In the genomic region with DNA sequence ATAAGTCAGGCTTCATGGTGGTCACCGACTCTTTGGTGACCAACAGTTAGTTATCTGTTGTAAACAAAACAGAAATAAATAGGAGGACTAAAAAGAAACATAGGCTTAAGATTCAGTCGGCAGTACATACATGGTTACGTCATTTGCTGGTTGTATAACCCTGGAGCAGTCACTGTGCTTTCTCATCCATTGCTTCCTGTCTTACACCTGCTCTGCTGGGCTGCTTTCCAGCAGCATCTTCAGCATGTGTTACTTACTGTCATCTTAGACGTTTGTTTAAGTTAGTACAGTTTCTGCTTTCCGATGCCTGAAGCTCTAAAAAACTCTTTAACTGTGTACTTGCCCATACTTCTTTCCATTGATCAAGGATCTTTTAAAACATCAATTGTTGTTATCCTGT, we compare ENCODE assay signal across 10 mouse cellular contexts. TPM values are rescaled to one million over a fixed set of nuclear protein-coding genes. Genes with fewer than 3 reads are reported as not detected.
A peak's percentile ranks its signal among the peaks of the same experiment; 100 is the strongest.
DNase-seq lines count a peak whose midpoint lies in the region; TF ChIP-seq lines count a peak whose summit lies in the region.
"Had no signal": no experiment of that assay in that cellular context is flagged by ENCODE, and none has a peak within 500 bp of the region (broad histone marks: within the 10 kb centered on the region; RNA-seq: fewer than 3 reads in every experiment).

No protein-coding gene starts in this region.

- TF ChIP-seq POLR2A in brain, embryonic 14.5 days (IDR thresholded peaks at IDR 0.05; ENCODE audit: borderline replicate concordance, extremely low read depth, insufficient read depth, insufficient read length, poor library complexity, severe bottlenecking), result no peak

- no peak for TF ChIP-seq CTCF in brain, embryonic 14.5 days (IDR thresholded peaks at IDR 0.05; ENCODE audit: borderline replicate concordance, extremely low read depth, insufficient read depth, insufficient read length)

- peak; percentile 23 for DNase-seq in layer of hippocampus, adult 11-12 months (ENCODE audit: low spot score)
- no peak for DNase-seq in layer of hippocampus, adult 9-10 months (ENCODE audit: low spot score)
- peak; percentile 30 for DNase-seq in brain, embryonic 14.5 days (ENCODE audit: low read depth)
- DNase-seq in frontal cortex, adult 2 months (ENCODE audit: extremely low spot score in 1 of 2, low spot score in 1 of 2), result peak; percentile 73 to 80
- peak; percentile 32 for DNase-seq in right cerebral cortex, postnatal 14 days
- DNase-seq in gastrocnemius, adult 18-20 months (ENCODE audit: low spot score), result no peak
- no peak for DNase-seq in gastrocnemius, postnatal 4 days (ENCODE audit: low spot score in 2 of 2)
- DNase-seq: gastrocnemius, postnatal 10 days; kidney, postnatal 14 days; midbrain, embryonic 14.5 days had no signal

RNA-seq across cellular contexts. Expression of a gene that starts 53.0 kb away (rescaled TPM):
- polyA plus RNA-seq in brain, embryonic 14.5 days (2012; rRNA removed), result 96.0 and 138 TPM in 2 replicates
- 292 and 335 TPM in 2 replicates for polyA plus RNA-seq in frontal cortex, adult 2 months (2012; rRNA removed)
- total RNA-seq in gastrocnemius, adult 18-20 months (2021), result 10 to 100 TPM; 19.2 to 26.1 TPM
- 100 to 1,000 TPM; 123 to 124 TPM for total RNA-seq in gastrocnemius, postnatal 4 days (2021)

Comparison
In these comparisons a context has a peak if more than half of its experiments do, and no peak if none do; other contexts are left out.
1. DNase-seq: peak in layer of hippocampus, adult 11-12 months (single experiment), brain, embryonic 14.5 days (single experiment), frontal cortex, adult 2 months (2 of 2) and right cerebral cortex, postnatal 14 days (single experiment); none in layer of hippocampus, adult 9-10 months (single experiment), gastrocnemius, adult 18-20 months (single experiment) and gastrocnemius, postnatal 4 days (0 of 2).
2. RNA of a gene that starts 53.0 kb away (total RNA-seq): 123 to 124 TPM in gastrocnemius, postnatal 4 days; 19.2 to 26.1 TPM in gastrocnemius, adult 18-20 months; every median in the first group is over 4 times any median in the second.